ENCODE assay signal across 29 mouse cellular contexts in genomic region chr11:18164025-18164423, GRCm38 (mm10).
DNase-seq lines count a peak whose midpoint lies in the region; ATAC-seq and TF ChIP-seq lines count a peak whose summit lies in the region.
"Had no signal": no experiment of that assay in that cellular context is flagged by ENCODE, and none has a peak within 500 bp of the region (broad histone marks: within the 10 kb centered on the region; RNA-seq: fewer than 3 reads in every experiment).

No protein-coding gene starts in this region.

- H3K27ac ChIP-seq in hindbrain, embryonic 16.5 days (ENCODE audit: low read depth, low read length) = no peak overlapping the region
- peak overlapping the region; percentile 89 for H3K27ac ChIP-seq in olfactory bulb, adult 2 months (ENCODE audit: insufficient read depth, low read depth, low read length)
- no peak overlapping the region for H3K27ac ChIP-seq in intestine, embryonic 16.5 days (ENCODE audit: low read length)
- H3K27ac ChIP-seq: embryonic facial prominence, embryonic 12.5 days; heart, adult 2 months; heart, embryonic 13.5 days; limb, embryonic 10.5 days; liver, embryonic 15.5 days; lung, embryonic 15.5 days; neural tube, embryonic 12.5 days; stomach, postnatal 0 days had no signal

- H3K9ac ChIP-seq in hindbrain, embryonic 16.5 days (ENCODE audit: low read depth, low read length) = no peak overlapping the region
- H3K9ac ChIP-seq in intestine, embryonic 16.5 days (ENCODE audit: low read depth, low read length) = no peak overlapping the region
- H3K9ac ChIP-seq: embryonic facial prominence, embryonic 12.5 days; heart, embryonic 13.5 days; liver, embryonic 15.5 days; lung, embryonic 15.5 days; neural tube, embryonic 12.5 days had no signal

- H3K9me3 ChIP-seq in hindbrain, embryonic 16.5 days (ENCODE audit: control insufficient read depth, low read length) = no peaks in the 10 kb centered on the region
- no peaks in the 10 kb centered on the region for H3K9me3 ChIP-seq in intestine, embryonic 16.5 days (ENCODE audit: control insufficient read depth, low read length)
- H3K9me3 ChIP-seq: embryonic facial prominence, embryonic 12.5 days; heart, embryonic 13.5 days; limb, embryonic 10.5 days; liver, embryonic 15.5 days; lung, embryonic 15.5 days; megakaryocyte, embryonic 14.5 days; neural tube, embryonic 12.5 days had no signal

- peak; percentile 56 for DNase-seq in heart, adult 11 months
- no peak for DNase-seq in heart, postnatal 14 days
- peak; percentile 10 for DNase-seq in retina, postnatal 1 day
- no peak for DNase-seq in retina, embryonic 14.5 days (ENCODE audit: low spot score)
- no peak for DNase-seq in kidney, adult 18-20 months
- DNase-seq: adrenal gland, postnatal 36 days; cerebellum, adult 11-12 months; cerebellum, postnatal 14 days; heart, adult 2 months; kidney, adult 8-10 months; kidney, postnatal 10 days; liver; lung, postnatal 36 days; right cerebral cortex, postnatal 14 days; thymus, adult 2 months; thymus, postnatal 4 days had no signal

- no peak for TF ChIP-seq CTCF in olfactory bulb, adult 2 months (IDR thresholded peaks at IDR 0.05; ENCODE audit: insufficient read depth, low read depth, low read length)

- no peaks in the 10 kb centered on the region for H3K36me3 ChIP-seq in hindbrain, embryonic 16.5 days (ENCODE audit: control insufficient read depth, insufficient read depth, low read length)
- no peaks in the 10 kb centered on the region for H3K36me3 ChIP-seq in intestine, embryonic 16.5 days (ENCODE audit: control insufficient read depth, insufficient read depth, low read length)
- H3K36me3 ChIP-seq: embryonic facial prominence, embryonic 12.5 days; heart, embryonic 13.5 days; limb, embryonic 10.5 days; liver, embryonic 15.5 days; lung, embryonic 15.5 days; neural tube, embryonic 12.5 days had no signal

- H3K4me2 ChIP-seq in hindbrain, embryonic 16.5 days (ENCODE audit: low read length) = no peak overlapping the region
- H3K4me2 ChIP-seq in intestine, embryonic 16.5 days (ENCODE audit: low read depth, low read length) = no peak overlapping the region
- H3K4me2 ChIP-seq: embryonic facial prominence, embryonic 12.5 days; heart, embryonic 13.5 days; liver, embryonic 15.5 days; lung, embryonic 15.5 days; neural tube, embryonic 12.5 days had no signal

- no peak overlapping the region for H3K4me3 ChIP-seq in hindbrain, embryonic 16.5 days (ENCODE audit: low read length)
- no peak overlapping the region for H3K4me3 ChIP-seq in olfactory bulb, adult 2 months (ENCODE audit: insufficient read depth, low read depth, low read length)
- no peak overlapping the region for H3K4me3 ChIP-seq in intestine, embryonic 16.5 days (ENCODE audit: low read length)
- H3K4me3 ChIP-seq: embryonic facial prominence, embryonic 12.5 days; erythroblast, embryonic 14.5 days; heart, adult 2 months; heart, embryonic 13.5 days; limb, embryonic 10.5 days; liver, embryonic 15.5 days; lung, embryonic 15.5 days; megakaryocyte, embryonic 14.5 days; neural tube, embryonic 12.5 days had no signal

- H3K27me3 ChIP-seq in hindbrain, embryonic 16.5 days (replicated peaks; ENCODE audit: control insufficient read depth, insufficient read depth, low read length) = no peaks in the 10 kb centered on the region
- H3K27me3 ChIP-seq in intestine, embryonic 16.5 days (replicated peaks; ENCODE audit: control insufficient read depth, insufficient read depth, low read length) = no peaks in the 10 kb centered on the region
- H3K27me3 ChIP-seq: embryonic facial prominence, embryonic 12.5 days; heart, embryonic 13.5 days; liver, embryonic 15.5 days; lung, embryonic 15.5 days; megakaryocyte, embryonic 14.5 days; neural tube, embryonic 12.5 days had no signal

- 58% methylated on average over 2 of the region's 2 CpGs for WGBS in hindbrain, embryonic 16.5 days
- WGBS in olfactory bulb, adult 2 months = 24% methylated on average over 2 of the region's 2 CpGs
- 61% methylated on average over 2 of the region's 2 CpGs for WGBS in intestine, embryonic 16.5 days

- no peak for TF ChIP-seq POLR2A in olfactory bulb, adult 2 months (IDR thresholded peaks at IDR 0.05; ENCODE audit: insufficient read depth, low read depth, low read length)

- H3K4me1 ChIP-seq in hindbrain, embryonic 16.5 days (ENCODE audit: control insufficient read depth, insufficient read depth, low read depth, low read length) = no peaks in the 10 kb centered on the region
- no peaks in the 10 kb centered on the region for H3K4me1 ChIP-seq in olfactory bulb, adult 2 months (ENCODE audit: control insufficient read depth, insufficient read depth, low read length)
- no peaks in the 10 kb centered on the region for H3K4me1 ChIP-seq in intestine, embryonic 16.5 days (ENCODE audit: control insufficient read depth, insufficient read depth, low read length)
- H3K4me1 ChIP-seq: embryonic facial prominence, embryonic 12.5 days; heart, embryonic 13.5 days; limb, embryonic 10.5 days; liver, embryonic 15.5 days; lung, embryonic 15.5 days; megakaryocyte, embryonic 14.5 days; neural tube, embryonic 12.5 days had no signal

- intact Hi-C loops in heart, postnatal 14 days (cut with DNase I) = no loop called here

- 0 out of 2 replicates have a peak, but pooled peaks have one; percentile 52 for ATAC-seq in hindbrain, embryonic 16.5 days
- no peak for ATAC-seq in intestine, embryonic 16.5 days
- ATAC-seq: inflammation-experienced regulatory T-cells, adult 6 months had no signal

Comparison
In these comparisons a context has a peak if more than half of its experiments do, and no peak if none do; other contexts are left out.
1. DNase-seq: peak in heart, adult 11 months (single experiment) and retina, postnatal 1 day (single experiment); none in heart, postnatal 14 days (0 of 2), retina, embryonic 14.5 days (single experiment) and kidney, adult 18-20 months (single experiment).